Mouse (Mus musculus): ENCODE results near the gene Riox1. TPM values are rescaled to one million over a fixed set of nuclear protein-coding genes. Genes with fewer than 3 reads are reported as not detected.
"Not testable (repeated sequence)": the region's sequence is repeated elsewhere in the genome, so short reads cannot be mapped to it uniquely, and the experiment has no call there.

The Riox1 gene
- polyA plus RNA-seq, 1 experiment from 2014 or later = 14.3 TPM

DNA sequence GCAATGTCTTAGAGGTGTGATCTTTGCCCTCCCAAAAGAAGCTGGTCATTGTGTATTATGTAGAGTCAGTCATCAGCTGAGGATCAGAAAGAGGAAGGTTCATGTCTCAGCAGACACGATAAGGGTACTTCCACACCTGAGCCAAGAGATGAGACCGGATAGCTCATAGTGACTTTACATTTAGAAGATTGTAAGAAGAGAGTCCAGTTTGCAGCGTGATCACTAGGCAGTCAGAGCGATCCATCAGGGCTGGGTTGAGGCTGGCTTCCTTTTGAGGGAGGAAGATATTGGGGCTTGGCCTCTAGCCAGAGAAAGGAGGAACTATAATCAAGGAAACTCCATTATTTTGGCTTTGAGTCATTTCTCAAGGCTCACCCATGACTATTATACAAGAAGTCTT is 22.7 kb upstream of the Riox1 start:
- 91% methylated on average over 4 of the region's 4 CpGs for WGBS
- Histone ChIP-seq H3K4me3 (no peak overlapping the region), H3K27ac (no peak overlapping the region), H3K4me1 (peaks cover 21% of the 10 kb centered on the region), H3K27me3 (ENCODE audit: poor library complexity, severe bottlenecking) (no peaks in the 10 kb centered on the region), H3K9me3 (no peaks in the 10 kb centered on the region), H3K36me3 (replicated peaks) (no peaks in the 10 kb centered on the region)
- DNase-seq (ENCODE audit: extremely low spot score, low spot score) = no peak

DNA sequence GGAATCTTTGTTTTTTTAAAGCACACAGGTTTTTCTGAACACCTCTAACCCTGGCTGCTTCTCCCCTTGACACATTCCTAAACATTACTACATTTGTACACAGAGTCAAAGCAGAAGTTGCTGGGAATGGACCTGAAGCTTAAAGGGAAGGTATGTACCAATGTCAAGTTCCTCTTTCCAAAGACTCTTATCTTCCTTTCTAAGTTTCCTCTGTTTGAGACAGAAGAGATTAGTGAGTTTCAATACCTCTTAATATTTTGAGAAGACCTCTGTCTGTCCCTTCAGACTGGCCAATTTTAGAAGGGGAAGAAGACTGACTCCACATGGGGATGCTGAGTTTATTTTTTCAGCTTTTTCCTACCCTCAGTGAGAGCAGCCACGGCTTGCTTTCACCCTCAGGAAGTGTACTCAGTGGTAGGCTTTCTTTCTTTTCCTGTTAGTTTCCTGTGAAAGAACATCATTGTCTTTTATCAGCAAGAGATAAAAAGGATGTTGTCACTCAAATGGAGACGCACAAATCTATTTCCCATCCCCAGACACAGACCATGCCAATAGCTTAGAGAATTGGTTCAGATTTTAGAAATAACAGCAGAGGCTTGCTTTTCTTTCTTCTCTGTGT is 21.1 kb upstream of the Riox1 start:
- WGBS = 45% methylated on average over 2 of the region's 2 CpGs
- Histone ChIP-seq H3K9me3 (no peaks in the 10 kb centered on the region), H3K27me3 (ENCODE audit: poor library complexity, severe bottlenecking) (no peaks in the 10 kb centered on the region), H3K27ac (no peak overlapping the region), H3K4me3 (no peak overlapping the region), H3K4me1 (peaks cover 9% of the 10 kb centered on the region), H3K36me3 (replicated peaks) (no peaks in the 10 kb centered on the region)
- DNase-seq (ENCODE audit: extremely low spot score, low spot score) = no peak

DNA sequence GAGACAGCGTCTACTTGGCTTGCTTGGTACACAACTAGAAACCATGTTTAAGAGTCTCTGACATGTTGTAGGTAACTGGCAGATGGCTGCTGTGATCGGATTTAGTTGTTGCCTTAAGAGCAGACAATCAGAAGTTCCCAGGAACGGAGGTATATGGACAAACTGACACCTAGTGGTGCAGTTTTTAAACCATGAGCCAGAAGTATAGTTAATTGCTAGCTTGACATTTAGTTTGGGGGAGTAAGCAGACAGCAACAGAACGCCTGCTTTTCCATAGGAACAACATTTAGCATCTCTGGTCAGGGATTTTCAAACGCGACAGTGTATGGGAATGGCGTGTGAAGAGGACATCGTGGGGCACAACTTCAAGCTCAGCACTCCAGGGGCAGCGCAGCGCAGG is 12.8 kb upstream of the Riox1 start:
- peaks cover 12% of the 10 kb centered on the region for H3K4me1 ChIP-seq
- no peak overlapping the region for H3K4me3 ChIP-seq
- WGBS = 75% methylated on average over 10 of the region's 10 CpGs
- H3K9me3 ChIP-seq = no peaks in the 10 kb centered on the region
- no peak overlapping the region for H3K27ac ChIP-seq
- no peaks in the 10 kb centered on the region for H3K36me3 ChIP-seq (replicated peaks)
- DNase-seq (ENCODE audit: extremely low spot score, low spot score) = no peak
- H3K27me3 ChIP-seq (ENCODE audit: poor library complexity, severe bottlenecking) = no peaks in the 10 kb centered on the region

DNA sequence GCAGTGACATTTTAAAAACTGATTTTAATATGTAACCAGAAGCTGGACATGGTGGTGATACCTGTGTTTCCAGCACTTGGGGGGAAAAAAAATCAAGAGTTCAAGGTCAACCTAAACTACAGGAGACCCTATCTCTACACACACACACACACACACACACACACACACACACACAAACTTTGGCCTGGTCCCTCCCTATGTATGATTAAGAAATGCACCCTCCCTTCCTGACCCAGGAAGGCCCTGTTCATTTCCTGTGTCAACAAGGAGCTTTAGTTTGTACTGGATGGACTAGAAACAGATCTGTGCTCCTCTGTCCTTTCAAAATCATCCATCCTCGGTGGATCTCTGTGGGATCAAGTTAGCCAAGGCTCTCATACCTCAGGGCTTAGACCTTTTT is 11.8 kb upstream of the Riox1 start:
- not testable (repeated sequence) for DNase-seq (ENCODE audit: extremely low spot score, low spot score)

DNA sequence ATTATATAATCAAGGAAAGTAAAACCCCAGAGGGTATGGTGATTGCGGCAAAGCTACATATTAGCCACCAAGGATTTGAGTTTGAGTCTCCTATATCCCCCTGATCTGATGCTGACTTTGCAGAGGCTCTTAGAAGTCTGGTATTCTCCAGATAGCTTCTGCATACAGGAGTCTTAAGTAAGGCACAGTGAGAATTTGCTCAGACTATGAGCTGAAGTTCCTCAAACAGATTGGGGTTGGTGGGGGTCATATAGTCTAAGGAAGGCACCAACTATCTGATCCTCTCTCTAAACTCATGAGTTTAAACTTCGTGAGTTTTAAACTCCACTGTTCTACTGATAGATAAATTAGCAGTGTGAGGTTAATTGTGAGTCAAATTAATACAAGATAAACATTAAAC is 11.1 kb upstream of the Riox1 start:
- H3K36me3 ChIP-seq (replicated peaks) = no peaks in the 10 kb centered on the region
- H3K4me3 ChIP-seq = no peak overlapping the region
- H3K4me1 ChIP-seq = peaks cover 9% of the 10 kb centered on the region
- no peaks in the 10 kb centered on the region for H3K9me3 ChIP-seq
- 76% methylated on average over 2 of the region's 2 CpGs for WGBS
- no peak overlapping the region for H3K27ac ChIP-seq
- DNase-seq (ENCODE audit: extremely low spot score, low spot score) = no peak
- H3K27me3 ChIP-seq (ENCODE audit: poor library complexity, severe bottlenecking) = no peaks in the 10 kb centered on the region

More for the DNA sequence above, 11.8 kb upstream of the Riox1 start:
- not testable (repeated sequence) for H3K27ac ChIP-seq; H3K27me3 ChIP-seq (ENCODE audit: poor library complexity, severe bottlenecking); H3K9me3 ChIP-seq; H3K4me3 ChIP-seq; H3K36me3 ChIP-seq (replicated peaks); H3K4me1 ChIP-seq
- WGBS = 38% methylated on average over 1 of the region's 1 CpGs

DNA sequence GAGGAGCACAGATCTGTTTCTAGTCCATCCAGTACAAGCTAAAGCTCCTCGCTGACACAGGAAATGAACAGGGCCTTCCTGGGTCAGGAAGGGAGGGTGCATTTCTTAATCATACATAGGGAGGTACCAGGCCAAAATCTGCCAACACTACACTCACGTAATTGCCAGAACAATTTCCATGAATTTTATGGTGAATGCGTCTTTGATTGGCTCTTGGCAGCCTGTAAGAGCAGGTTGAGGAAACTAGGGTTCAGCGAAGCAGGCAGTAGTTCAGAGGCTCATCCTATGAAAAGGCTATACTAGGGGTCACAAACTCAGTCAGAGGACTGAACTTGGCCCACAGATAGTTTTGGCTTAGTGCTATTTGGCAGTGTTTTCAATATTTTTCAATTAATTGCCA is 10.4 kb upstream of the Riox1 start:
- WGBS = 59% methylated on average over 4 of the region's 4 CpGs

DNA sequence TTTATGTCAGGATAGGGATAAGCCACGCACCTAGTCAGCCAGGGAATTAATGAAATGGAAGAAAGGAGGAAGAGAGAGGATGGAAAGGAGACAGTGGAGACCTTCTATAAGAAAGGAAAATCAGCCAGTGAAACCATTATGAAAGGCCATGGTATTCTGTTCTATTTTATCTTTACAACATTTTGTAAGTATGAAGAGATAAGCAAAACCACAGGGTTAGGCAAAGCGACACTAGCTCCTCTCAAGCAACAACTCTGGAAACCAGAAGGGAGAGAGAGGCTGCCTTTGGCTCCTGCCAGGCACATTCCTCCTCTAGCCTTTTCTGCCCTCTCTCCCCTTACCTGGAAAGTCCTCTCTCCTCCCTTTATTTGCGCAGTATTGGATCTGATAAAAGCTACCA is 8.5 kb upstream of the Riox1 start:
- Histone ChIP-seq H3K36me3 (replicated peaks) (no peaks in the 10 kb centered on the region), H3K27me3 (ENCODE audit: poor library complexity, severe bottlenecking) (no peaks in the 10 kb centered on the region), H3K4me3 (no peak overlapping the region), H3K4me1 (peaks cover 9% of the 10 kb centered on the region), H3K9me3 (no peaks in the 10 kb centered on the region), H3K27ac (no peak overlapping the region)
- DNase-seq (ENCODE audit: extremely low spot score, low spot score) = no peak
- 84% methylated on average over 3 of the region's 3 CpGs for WGBS

More for the DNA sequence above, 10.4 kb upstream of the Riox1 start:
- Histone ChIP-seq H3K27ac (no peak overlapping the region), H3K9me3 (no peaks in the 10 kb centered on the region), H3K36me3 (replicated peaks) (no peaks in the 10 kb centered on the region), H3K4me1 (peaks cover 9% of the 10 kb centered on the region), H3K4me3 (no peak overlapping the region), H3K27me3 (ENCODE audit: poor library complexity, severe bottlenecking) (no peaks in the 10 kb centered on the region)
- no peak for DNase-seq (ENCODE audit: extremely low spot score, low spot score)

DNA sequence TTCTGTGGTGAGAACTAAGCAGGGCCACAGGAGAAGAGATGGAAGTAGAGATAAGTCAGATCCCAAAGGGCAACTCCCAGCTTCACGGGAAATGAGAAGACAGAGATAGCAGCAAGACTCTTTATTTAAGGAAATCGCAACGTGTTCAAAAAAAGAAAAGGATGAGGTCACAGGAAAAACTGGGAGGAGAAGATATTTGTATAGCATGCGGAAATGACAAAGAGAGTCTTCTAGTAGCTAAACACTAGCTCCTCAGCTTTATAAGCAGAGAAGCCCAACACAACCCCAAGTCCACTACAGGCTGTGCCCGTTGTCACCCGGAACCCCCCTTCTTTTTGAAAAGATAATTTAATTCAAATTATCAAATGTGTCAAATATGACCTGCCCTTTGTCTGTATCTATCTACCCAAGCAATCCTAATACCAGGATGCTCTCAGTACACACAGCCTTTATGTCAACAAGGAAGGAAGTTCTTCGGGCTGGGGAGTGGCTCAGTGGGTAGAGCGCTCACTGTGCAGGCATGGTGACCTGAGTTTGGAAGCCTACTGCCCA is 3.1 kb upstream of the Riox1 start:
- H3K4me3 ChIP-seq = no peak overlapping the region
- 89% methylated on average over 8 of the region's 8 CpGs for WGBS

DNA sequence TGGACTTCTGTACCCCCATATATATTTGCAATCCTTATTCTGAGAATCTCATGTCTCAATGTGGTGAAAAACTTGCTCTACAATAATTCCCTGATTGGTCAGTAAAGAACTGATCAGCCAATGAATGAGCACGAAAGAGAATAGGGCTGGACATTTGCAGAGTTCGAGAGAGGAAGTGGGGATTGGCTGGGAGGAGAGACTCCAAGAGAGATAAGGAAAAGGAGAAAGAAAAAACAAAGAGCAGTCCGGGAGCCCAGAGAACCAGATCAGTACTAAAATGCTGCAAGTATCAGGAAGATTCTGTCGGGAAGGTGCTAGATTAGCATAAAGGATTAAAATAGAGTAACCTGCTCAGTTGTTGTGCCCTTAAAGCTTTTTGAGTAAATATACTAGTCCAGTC is 1.4 kb upstream of the Riox1 start:
- no peak overlapping the region for H3K4me3 ChIP-seq
- DNase-seq (ENCODE audit: extremely low spot score, low spot score) = no peak
- WGBS = 76% methylated on average over 4 of the region's 4 CpGs
- peaks cover 37% of the 10 kb centered on the region for H3K4me1 ChIP-seq
- no peaks in the 10 kb centered on the region for H3K27me3 ChIP-seq (ENCODE audit: poor library complexity, severe bottlenecking)
- 0 out of 2 replicates have a peak, but pooled peaks cover 4% of the 10 kb centered on the region for H3K9me3 ChIP-seq
- no peak overlapping the region for H3K27ac ChIP-seq
- peaks cover 25% of the 10 kb centered on the region for H3K36me3 ChIP-seq (replicated peaks)

More for the DNA sequence above, 3.1 kb upstream of the Riox1 start:
- Histone ChIP-seq H3K9me3 (0 out of 2 replicates have a peak, but pooled peaks cover 4% of the 10 kb centered on the region), H3K36me3 (replicated peaks) (peaks cover 7% of the 10 kb centered on the region), H3K4me1 (peaks cover 23% of the 10 kb centered on the region), H3K27ac (no peak overlapping the region), H3K27me3 (ENCODE audit: poor library complexity, severe bottlenecking) (no peaks in the 10 kb centered on the region)
- no peak for DNase-seq (ENCODE audit: extremely low spot score, low spot score)

DNA sequence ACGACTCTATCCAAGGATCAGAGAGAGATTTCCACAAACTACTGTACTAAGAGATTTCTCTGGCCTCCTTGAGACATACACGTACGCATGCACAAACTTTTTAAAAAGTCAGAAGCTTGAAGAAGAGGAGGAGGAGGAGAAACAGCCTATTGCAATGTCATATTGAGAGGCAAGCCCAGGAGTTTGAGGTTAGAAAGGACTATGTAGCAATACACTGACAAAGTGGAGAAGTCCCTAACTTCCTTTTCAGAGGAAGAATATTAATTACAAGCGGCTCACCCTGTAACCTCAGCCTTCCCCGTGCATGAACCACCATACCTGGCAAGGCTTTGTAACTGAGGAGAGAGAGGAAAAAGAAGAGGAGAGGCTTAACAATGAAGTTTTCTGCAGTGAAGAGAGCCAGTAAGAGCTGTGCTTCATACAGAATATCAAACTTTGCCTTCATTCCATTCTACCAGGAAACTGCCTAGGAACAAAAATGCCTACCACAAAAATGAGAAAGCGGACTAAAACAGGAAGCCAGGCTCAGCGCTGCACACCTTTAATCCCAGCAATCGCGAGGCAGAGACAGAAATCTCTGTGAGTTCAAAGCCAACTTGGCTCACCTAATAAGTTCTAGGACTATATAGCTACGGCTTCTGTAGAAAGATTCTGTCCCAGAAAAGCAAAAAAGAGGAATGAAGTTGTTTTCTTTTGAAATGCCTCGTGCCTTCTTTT is 474 bp upstream of the Riox1 start:
- peaks cover 37% of the 10 kb centered on the region for H3K4me1 ChIP-seq
- H3K9me3 ChIP-seq = 0 out of 2 replicates have a peak, but pooled peaks cover 4% of the 10 kb centered on the region
- peaks cover 31% of the 10 kb centered on the region for H3K36me3 ChIP-seq (replicated peaks)
- no peak for DNase-seq (ENCODE audit: extremely low spot score, low spot score)
- H3K27me3 ChIP-seq (ENCODE audit: poor library complexity, severe bottlenecking) = no peaks in the 10 kb centered on the region
- peak overlapping the region; percentile 95 for H3K27ac ChIP-seq
- WGBS = 31% methylated on average over 11 of the region's 11 CpGs
- peak overlapping the region; percentile 82 for H3K4me3 ChIP-seq

DNA sequence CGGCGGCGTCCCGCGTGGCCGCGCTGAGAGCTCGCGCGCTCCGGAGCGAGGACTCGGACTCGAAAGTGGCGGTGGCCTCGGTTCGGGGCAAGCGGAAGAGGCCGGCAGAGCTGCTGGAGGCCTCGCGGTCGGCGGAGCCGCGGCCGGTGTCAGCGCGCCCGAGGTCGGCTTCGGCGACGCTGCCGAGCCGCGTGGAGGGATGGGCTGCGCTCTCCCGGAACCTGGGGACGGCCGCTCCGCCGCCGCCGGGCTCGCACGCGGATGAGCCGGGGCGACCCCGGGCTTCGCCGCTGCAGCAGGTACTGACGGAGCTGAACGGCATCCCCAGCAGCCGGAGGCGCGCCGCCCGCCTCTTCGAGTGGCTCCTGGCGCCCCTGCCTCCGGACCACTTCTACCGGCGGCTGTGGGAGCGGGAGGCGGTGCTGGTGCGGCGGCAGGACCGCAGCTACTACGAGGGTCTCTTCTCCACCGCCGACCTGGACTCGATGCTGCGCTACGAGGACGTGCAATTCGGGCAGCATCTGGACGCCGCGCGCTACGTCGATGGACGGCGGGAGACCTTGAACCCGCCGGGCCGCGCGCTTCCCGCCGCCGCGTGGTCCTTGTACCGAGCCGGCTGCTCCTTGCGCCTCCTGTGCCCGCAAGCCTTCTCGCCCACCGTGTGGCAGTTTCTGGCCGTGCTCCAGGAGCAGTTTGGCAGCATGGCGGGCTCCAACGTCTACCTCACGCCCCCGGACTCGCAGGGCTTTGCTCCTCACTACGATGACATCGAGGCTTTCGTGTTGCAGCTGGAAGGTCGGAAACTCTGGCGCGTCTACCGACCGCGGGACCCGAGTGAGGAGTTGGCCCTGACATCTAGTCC is 663 bp downstream of the Riox1 start:
- 0 out of 2 replicates have a peak, but pooled peaks cover 4% of the 10 kb centered on the region for H3K9me3 ChIP-seq
- H3K27ac ChIP-seq = peak overlapping the region; percentile 95
- H3K4me3 ChIP-seq = peak overlapping the region; percentile 82
- WGBS = under 1% methylated on average over 116 of the region's 116 CpGs
- DNase-seq (ENCODE audit: extremely low spot score, low spot score) = peak; percentile 63
- H3K27me3 ChIP-seq (ENCODE audit: poor library complexity, severe bottlenecking) = no peaks in the 10 kb centered on the region
- H3K36me3 ChIP-seq (replicated peaks) = peaks cover 42% of the 10 kb centered on the region
- H3K4me1 ChIP-seq = peaks cover 37% of the 10 kb centered on the region

DNA sequence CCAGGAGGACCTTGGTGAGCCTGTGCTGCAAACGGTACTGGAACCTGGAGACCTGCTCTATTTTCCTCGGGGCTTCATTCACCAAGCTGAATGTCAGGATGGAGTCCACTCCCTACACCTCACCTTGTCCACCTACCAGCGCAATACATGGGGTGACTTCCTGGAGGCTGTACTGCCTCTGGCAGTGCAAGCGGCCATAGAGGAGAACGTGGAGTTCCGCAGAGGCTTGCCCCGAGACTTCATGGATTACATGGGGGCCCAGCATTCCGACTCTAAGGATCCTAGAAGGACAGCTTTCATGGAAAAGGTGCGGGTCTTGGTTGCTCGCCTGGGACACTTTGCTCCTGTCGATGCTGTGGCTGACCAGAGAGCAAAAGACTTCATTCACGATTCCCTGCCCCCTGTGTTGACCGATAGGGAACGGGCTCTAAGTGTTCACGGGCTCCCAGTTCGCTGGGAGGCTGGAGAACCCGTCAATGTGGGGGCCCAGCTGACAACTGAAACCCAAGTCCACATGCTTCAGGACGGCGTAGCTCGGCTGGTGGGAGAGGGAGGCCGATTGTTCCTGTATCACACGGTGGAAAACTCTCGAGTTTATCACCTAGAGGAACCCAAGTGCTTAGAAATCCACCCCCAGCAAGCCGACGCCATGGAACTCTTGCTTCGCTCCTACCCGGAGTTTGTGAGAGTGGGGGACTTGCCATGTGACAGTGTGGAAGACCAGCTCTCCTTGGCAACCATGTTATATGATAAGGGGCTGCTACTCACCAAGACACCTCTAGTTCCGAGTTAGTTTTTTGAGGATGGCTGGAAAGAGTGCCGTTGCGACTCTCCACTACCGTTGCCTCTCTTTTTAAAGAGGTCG is 1.5 kb downstream of the Riox1 start:
- no peaks in the 10 kb centered on the region for H3K27me3 ChIP-seq (ENCODE audit: poor library complexity, severe bottlenecking)
- peak overlapping the region; percentile 82 for H3K4me3 ChIP-seq
- H3K36me3 ChIP-seq (replicated peaks) = peaks cover 51% of the 10 kb centered on the region
- 73% methylated on average over 32 of the region's 32 CpGs for WGBS
- H3K9me3 ChIP-seq = 0 out of 2 replicates have a peak, but pooled peaks cover 4% of the 10 kb centered on the region
- H3K27ac ChIP-seq = peak overlapping the region; percentile 95
- DNase-seq (ENCODE audit: extremely low spot score, low spot score) = no peak
- H3K4me1 ChIP-seq = peaks cover 37% of the 10 kb centered on the region
